Mouse (Mus musculus) neural tube, embryonic 11.5 days (tissue): ENCODE measurements around the gene Sufu. TPM values are rescaled to one million over a fixed set of nuclear protein-coding genes. Genes with fewer than 3 reads are reported as not detected.
A peak's percentile ranks its signal among the peaks of the same experiment; 100 is the strongest.

Experiments
- ATAC-seq: fragments of 200-750 bp; cut with Nextera tagmentation; 2 replicates; pipeline ENCODE4 v1.8.0; 2017; ENCODE audit warnings: moderate number of reproducible peaks, mild to moderate bottlenecking, moderate TSS enrichment, moderate library complexity; ENCODE audit not compliant: insufficient read depth, low FRiP score, low TSS enrichment
- DNase-seq: peaks from one replicate; pipeline ENCODE4 v3.0.0-alpha.2; 2015; ENCODE audit warnings: low spot score
- H3K27ac ChIP-seq: fragments of 300-500 bp; sonication (generic); 2 replicates; pipeline ENCODE4 v1.5.1; 2014; ENCODE audit warnings: low read depth, mild to moderate bottlenecking, low read length
- H3K27me3 ChIP-seq: fragments of 300-500 bp; sonication (generic); 2 replicates; pipeline ENCODE4 v1.6.1; 2014; ENCODE audit warnings: mild to moderate bottlenecking, low read length, mixed read lengths; ENCODE audit not compliant: control insufficient read depth, insufficient read depth
- H3K36me3 ChIP-seq: fragments of 300-500 bp; sonication (generic); 2 replicates; pipeline ENCODE4 v1.6.1; 2014; ENCODE audit warnings: mild to moderate bottlenecking, low read length, moderate library complexity, mixed read lengths; ENCODE audit not compliant: control insufficient read depth, insufficient read depth
- H3K4me1 ChIP-seq: fragments of 300-500 bp; sonication (generic); 2 replicates; pipeline ENCODE4 v1.6.1; 2014; ENCODE audit warnings: low read length, mixed read lengths; ENCODE audit not compliant: control insufficient read depth, insufficient read depth
- H3K4me2 ChIP-seq: fragments of 300-500 bp; sonication (generic); 2 replicates; pipeline ENCODE4 v1.6.1; 2014; ENCODE audit warnings: low read depth, mild to moderate bottlenecking, moderate library complexity
- H3K4me3 ChIP-seq: fragments of 300-500 bp; sonication (generic); 2 replicates; pipeline ENCODE4 v1.5.1; 2014; ENCODE audit warnings: low read depth, low read length
- H3K9ac ChIP-seq: fragments of 300-500 bp; sonication (generic); 2 replicates; pipeline ENCODE4 v1.6.1; 2014; ENCODE audit warnings: mild to moderate bottlenecking, low read length
- H3K9me3 ChIP-seq: fragments of 300-500 bp; sonication (generic); 2 replicates; pipeline ENCODE4 v1.6.1; 2016; ENCODE audit warnings: low read length; ENCODE audit not compliant: control insufficient read depth
- WGBS: fragments of 180-500 bp; shearing (Covaris S2); extraction: QIAGEN DNeasy Blood & Tissue Kit; methylation state at CpG from one replicate; pipeline ENCODE4 v1.1.7; 2014; 5-methylcytosine and 5-hydroxymethylcytosine counted together
- polyA plus RNA-seq: library from polyadenylated mRNA; unstranded; fragments of >200 nt; fragmentation: Nextera tagmentation; extraction: Ambion mirVana; gene quantifications from 2 replicates; pipeline ENCODE4 v1.2.1, GENCODE M21; 2014

Sufu gene
- polyA plus RNA-seq, 1 experiment from 2014 or later = 44.1 TPM

DNA sequence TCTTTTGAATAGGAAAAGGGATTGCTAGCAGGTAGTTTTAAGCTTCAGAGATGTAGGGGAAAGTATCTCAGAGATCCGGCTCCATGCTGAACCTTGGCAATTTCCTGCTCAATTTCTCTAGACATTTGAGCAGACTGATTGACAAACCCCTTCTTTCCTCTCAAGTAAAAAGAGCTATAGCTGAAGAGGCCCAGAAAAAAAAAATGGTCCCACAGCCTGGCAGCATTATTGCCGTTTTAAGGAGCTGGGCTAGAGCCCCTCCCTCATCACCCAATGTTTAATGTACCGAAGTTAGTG, 102.8 kb downstream of the Sufu start:
- H3K4me3 ChIP-seq = peak overlapping the region; percentile 99; the same call in 1 of the 2 replicates
- no peaks in the 10 kb centered on the region for H3K27me3 ChIP-seq
- ATAC-seq = no peak
- H3K36me3 ChIP-seq = no peaks in the 10 kb centered on the region
- DNase-seq = no peak
- 2% methylated on average over 3 of the region's 3 CpGs for WGBS
- H3K4me2 ChIP-seq = peak overlapping the region; percentile 25
- peak overlapping the region; percentile 50; the same call in 1 of the 2 replicates for H3K27ac ChIP-seq
- H3K4me1 ChIP-seq = peaks cover 9% of the 10 kb centered on the region; the same call in 1 of the 2 replicates
- H3K9ac ChIP-seq = no peak overlapping the region
- H3K9me3 ChIP-seq = no peaks in the 10 kb centered on the region

DNA sequence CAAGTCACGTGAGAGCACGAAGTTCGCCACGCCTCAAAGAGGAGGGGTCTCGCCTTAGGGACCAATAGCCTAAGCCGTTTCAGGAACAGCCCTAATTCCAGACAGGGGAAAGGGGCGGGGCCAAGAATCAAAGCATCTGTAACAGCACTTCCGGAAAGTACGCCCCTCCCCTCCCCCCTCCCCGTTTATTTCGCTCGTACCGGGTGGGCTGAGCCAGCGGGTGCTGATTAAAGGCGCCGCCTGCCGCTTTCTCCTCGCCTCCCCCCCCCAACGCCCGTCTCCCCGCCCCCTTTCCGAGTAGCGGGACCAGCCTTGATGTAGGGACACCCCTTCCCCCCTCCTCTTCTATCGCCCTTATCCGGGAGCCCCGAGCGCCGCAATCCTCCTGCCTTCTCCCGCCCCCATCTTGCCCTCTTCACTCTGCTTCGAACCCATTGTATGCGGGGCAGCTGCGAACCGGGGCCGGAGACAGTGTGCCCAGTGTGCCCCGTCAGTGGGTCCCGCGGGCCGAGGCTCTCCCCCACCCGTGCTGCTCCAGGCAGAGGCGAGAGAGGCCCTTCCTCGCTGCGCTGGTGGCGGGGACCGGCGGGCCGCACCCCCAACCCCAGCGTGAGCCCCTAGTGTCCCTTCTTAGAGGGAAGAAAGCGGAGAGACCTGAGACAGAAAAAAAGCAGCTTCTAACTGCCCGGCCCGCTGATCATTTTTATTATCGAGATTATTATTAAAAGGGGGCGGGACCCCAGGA, 103.3 kb downstream of the Sufu start:
- Histone ChIP-seq H3K9me3 (no peaks in the 10 kb centered on the region), H3K4me1 (peaks cover 14% of the 10 kb centered on the region), H3K27me3 (no peaks in the 10 kb centered on the region), H3K4me2 (peak overlapping the region; percentile 99), H3K4me3 (peak overlapping the region; percentile 99), H3K9ac (peak overlapping the region; percentile 98), H3K36me3 (no peaks in the 10 kb centered on the region), H3K27ac (peak overlapping the region; percentile 100)
- DNase-seq (peak; percentile 99), ATAC-seq (peak; percentile 83)
- WGBS = under 1% methylated on average over 47 of the region's 52 CpGs

DNA sequence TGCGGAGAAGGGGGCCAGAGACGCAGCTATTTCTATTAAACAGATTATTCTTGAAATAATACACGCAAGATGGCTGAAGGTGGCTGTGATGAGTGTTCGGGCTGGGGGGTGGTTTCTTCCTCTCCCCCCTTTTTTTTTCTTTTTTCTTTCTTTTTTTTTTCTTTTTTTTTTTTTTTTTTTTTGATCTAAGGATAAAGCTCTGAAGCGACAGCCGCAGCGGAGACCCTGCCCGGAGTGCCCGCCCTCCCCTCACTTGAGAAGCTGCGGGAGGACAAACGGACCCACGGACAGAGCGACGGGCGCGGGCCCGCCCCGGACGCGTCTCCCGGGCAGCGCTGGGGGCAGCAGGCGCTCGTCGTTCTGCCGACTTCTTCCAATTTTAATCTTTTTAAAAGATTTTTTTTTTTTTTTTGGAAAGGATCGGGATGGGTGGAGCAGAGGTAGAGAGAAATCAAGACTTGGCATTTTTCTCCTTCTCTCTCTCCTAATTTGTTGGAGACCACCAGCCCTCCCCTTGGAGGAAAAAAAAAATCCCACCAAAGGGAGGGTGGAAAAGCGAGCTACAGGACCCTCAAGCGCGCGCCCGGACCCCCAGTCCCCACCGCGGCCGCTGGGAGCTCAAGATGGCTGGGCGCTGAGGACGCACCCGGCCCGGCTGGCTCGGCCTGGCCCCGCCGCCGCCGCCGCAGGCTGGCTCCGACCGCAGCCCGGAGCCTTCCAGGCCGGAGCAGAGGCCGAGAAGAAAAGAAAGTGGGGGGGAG, 104.1 kb downstream of the Sufu start:
- Histone ChIP-seq H3K9me3 (no peaks in the 10 kb centered on the region), H3K4me3 (peak overlapping the region; percentile 99), H3K4me2 (peak overlapping the region; percentile 99), H3K9ac (peak overlapping the region; percentile 98), H3K4me1 (peaks cover 21% of the 10 kb centered on the region), H3K36me3 (0 out of 2 replicates have a peak, but pooled peaks cover 2% of the 10 kb centered on the region), H3K27me3 (no peaks in the 10 kb centered on the region), H3K27ac (peak overlapping the region; percentile 100)
- under 1% methylated on average over 49 of the region's 50 CpGs for WGBS
- peak; percentile 82 for DNase-seq
- peak; percentile 42; the same call in 1 of the 2 replicates for ATAC-seq

DNA sequence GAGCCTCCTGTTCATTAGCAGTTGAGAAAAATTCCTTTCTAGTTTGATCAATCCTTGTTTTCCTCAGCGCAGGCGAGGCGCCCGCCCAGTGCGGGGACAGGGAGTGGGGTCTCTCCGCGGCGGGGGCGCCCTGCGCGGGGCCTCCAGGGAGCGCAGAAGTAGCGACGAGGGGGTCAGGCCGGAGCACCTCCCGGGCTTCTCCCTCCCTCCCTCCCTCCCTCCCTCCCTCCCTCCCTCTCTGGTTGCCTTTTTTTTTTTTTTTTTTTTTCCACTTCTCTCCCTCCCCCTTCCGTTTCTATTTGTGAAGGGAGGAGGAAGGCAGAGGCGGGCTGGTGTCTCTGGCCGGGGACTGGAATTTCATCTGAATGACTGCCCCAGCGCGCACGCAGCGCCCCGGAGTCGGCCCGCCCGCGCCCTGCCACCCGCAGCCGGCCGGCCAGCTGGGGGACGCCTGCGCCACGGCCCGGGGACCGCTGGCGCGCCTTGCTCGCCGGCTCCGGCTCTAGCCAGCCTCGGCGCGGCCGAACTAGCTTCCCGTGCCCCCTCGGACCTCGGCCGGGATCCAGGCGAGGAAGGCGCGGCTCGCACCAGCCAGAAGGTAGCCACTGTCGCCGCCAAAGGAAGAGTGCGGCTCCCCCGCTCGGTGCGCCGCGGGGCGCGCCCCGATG, 104.8 kb downstream of the Sufu start, which contains the start of gene Trim8:
TSS of gene Trim8 (plus strand) at position 302 of the 668 bp plus-strand sequence.
- Histone ChIP-seq H3K27me3 (no peaks in the 10 kb centered on the region), H3K4me1 (peaks cover 29% of the 10 kb centered on the region), H3K9me3 (no peaks in the 10 kb centered on the region), H3K4me3 (peak within 1 kb of the TSS; percentile 99), H3K36me3 (peaks cover 2% of the 10 kb centered on the region; the same call in 1 of the 2 replicates), H3K4me2 (peak within 1 kb of the TSS; percentile 99), H3K27ac (peak within 1 kb of the TSS; percentile 100), H3K9ac (peak within 1 kb of the TSS; percentile 98)
- DNase-seq = peak; percentile 87
- ATAC-seq = peak; percentile 33; the same call in 1 of the 2 replicates
- WGBS = 0% methylated on average over 46 of the region's 64 CpGs

DNA sequence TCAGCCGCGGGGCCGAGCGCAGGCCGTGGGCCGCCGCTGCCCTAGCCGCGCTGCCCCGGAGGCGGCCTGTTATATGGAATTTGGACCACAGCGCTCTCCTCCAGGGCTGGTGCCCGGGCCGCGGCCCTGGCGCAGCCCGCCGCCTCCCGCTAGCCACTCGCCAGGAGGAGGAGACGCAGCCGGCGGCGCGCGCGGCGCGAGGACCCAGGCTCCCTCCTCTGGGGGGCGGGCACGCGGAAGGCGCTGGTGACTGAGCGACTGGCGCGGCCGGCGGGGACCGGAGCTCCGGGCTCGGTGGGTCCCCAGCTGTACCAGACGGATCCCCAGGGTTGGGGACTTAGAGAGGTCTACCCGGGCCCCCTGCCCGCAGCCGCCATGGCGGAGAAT, 105.4 kb downstream of the Sufu start:
- Histone ChIP-seq H3K4me2 (peak overlapping the region; percentile 99), H3K9me3 (no peaks in the 10 kb centered on the region), H3K27me3 (no peaks in the 10 kb centered on the region), H3K9ac (peak overlapping the region; percentile 98), H3K36me3 (peaks cover 2% of the 10 kb centered on the region; the same call in 1 of the 2 replicates), H3K4me1 (peaks cover 34% of the 10 kb centered on the region), H3K27ac (peak overlapping the region; percentile 100), H3K4me3 (peak overlapping the region; percentile 99)
- under 1% methylated on average over 26 of the region's 46 CpGs for WGBS
- ATAC-seq = no peak
- peak; percentile 67 for DNase-seq

DNA sequence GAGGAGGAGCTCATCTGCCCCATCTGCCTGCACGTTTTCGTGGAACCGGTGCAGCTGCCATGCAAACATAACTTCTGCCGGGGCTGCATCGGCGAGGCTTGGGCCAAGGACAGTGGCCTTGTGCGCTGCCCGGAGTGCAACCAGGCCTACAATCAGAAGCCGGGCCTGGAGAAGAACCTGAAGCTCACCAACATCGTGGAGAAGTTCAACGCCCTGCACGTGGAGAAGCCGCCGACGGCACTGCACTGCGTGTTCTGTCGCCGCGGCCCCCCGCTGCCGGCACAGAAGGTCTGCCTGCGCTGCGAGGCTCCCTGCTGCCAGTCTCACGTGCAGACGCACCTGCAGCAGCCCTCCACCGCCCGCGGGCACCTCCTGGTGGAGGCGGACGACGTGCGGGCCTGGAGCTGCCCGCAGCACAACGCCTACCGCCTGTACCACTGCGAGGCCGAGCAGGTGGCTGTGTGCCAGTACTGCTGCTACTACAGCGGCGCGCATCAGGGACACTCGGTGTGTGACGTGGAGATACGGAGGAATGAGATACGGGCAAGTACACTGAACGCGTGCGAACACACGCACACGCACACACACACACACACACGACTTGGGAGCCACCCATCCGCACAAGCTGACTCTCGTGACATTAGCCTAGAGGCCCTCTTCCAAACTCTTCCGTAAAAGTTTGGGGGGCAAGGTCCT, 105.9 kb downstream of the Sufu start:
- WGBS = under 1% methylated on average over 53 of the region's 53 CpGs
- ATAC-seq (no peak), DNase-seq (peak; percentile 70)
- Histone ChIP-seq H3K4me2 (peak overlapping the region; percentile 99), H3K4me1 (peaks cover 39% of the 10 kb centered on the region), H3K27ac (peak overlapping the region; percentile 100), H3K9ac (peak overlapping the region; percentile 98), H3K4me3 (peak overlapping the region; percentile 99), H3K27me3 (no peaks in the 10 kb centered on the region), H3K36me3 (peaks cover 2% of the 10 kb centered on the region; the same call in 1 of the 2 replicates), H3K9me3 (no peaks in the 10 kb centered on the region)

DNA sequence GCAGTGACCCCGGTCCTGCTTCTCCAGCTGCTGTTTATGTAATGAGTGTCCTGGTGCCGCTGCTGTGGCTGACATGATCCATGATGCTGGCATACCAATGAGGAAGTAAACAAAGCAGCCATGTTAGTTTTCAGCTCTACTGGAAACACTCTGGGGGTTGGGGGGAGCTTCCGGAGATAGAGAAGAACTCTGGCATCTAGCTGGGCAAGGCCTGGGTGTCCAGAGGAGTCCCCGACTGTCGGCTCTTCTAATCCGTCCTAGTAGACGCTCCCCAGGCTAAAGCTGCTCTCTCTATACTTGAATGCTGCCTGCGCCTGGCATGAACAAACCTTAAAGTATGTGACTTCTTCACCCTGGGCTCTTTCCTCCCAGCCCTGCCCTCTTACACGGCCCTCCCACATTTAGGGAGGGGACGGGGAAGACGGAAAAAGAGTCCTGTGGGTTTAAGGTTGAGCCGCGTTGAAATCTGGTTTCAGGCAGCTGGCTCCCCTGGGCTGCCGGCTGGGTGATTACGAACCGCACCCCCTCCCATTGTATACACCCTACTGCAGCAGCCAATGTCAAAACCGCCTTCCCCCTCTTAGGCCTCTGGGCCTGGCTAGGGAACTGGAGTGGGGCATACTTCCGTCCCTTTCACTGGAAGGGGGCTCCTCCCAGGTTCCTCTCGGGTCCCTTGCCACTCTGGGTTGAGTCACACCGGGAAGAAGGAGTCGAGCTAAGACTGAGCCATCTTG, 106.8 kb downstream of the Sufu start:
- Histone ChIP-seq H3K9ac (peak overlapping the region; percentile 98), H3K4me1 (peaks cover 47% of the 10 kb centered on the region), H3K27ac (peak overlapping the region; percentile 100), H3K4me3 (peak overlapping the region; percentile 99), H3K27me3 (no peaks in the 10 kb centered on the region), H3K36me3 (peaks cover 2% of the 10 kb centered on the region; the same call in 1 of the 2 replicates), H3K4me2 (peak overlapping the region; percentile 99), H3K9me3 (no peaks in the 10 kb centered on the region)
- ATAC-seq = no peak
- peak; percentile 63 for DNase-seq
- under 1% methylated on average over 21 of the region's 21 CpGs for WGBS
